Comparison of ENCODE assay signal across 9 mouse cellular contexts in genomic region chr3:108165532-108166315, GRCm38 (mm10). TPM values are rescaled to one million over a fixed set of nuclear protein-coding genes. Genes with fewer than 3 reads are reported as not detected.
A peak's percentile ranks its signal among the peaks of the same experiment; 100 is the strongest.
DNase-seq lines count a peak whose midpoint lies in the region; ATAC-seq lines count a peak whose summit lies in the region.
"Had no signal": no experiment of that assay in that cellular context is flagged by ENCODE, and none has a peak within 500 bp of the region (broad histone marks: within the 10 kb centered on the region; RNA-seq: fewer than 3 reads in every experiment).

No protein-coding gene starts in this region.

- no peaks in the 10 kb centered on the region for H3K36me3 ChIP-seq in liver, embryonic 13.5 days
- no peaks in the 10 kb centered on the region for H3K36me3 ChIP-seq in embryonic facial prominence, embryonic 10.5 days (replicated peaks)
- no peaks in the 10 kb centered on the region for H3K36me3 ChIP-seq in midbrain, embryonic 14.5 days (ENCODE audit: control insufficient read depth, insufficient read depth, low read length)

- H3K4me2 ChIP-seq in liver, embryonic 13.5 days = no peak overlapping the region
- H3K4me2 ChIP-seq in midbrain, embryonic 14.5 days (ENCODE audit: low read length) = no peak overlapping the region

- H3K4me3 ChIP-seq in liver, embryonic 13.5 days (replicated peaks) = no peak overlapping the region
- H3K4me3 ChIP-seq in embryonic facial prominence, embryonic 10.5 days = peak overlapping the region; percentile 22
- no peak overlapping the region for H3K4me3 ChIP-seq in midbrain, embryonic 14.5 days (replicated peaks; ENCODE audit: low read depth, low read length)

- H3K9me3 ChIP-seq in liver, embryonic 13.5 days (replicated peaks) = no peaks in the 10 kb centered on the region
- H3K9me3 ChIP-seq in embryonic facial prominence, embryonic 10.5 days = no peaks in the 10 kb centered on the region
- H3K9me3 ChIP-seq in midbrain, embryonic 14.5 days (ENCODE audit: control insufficient read depth, low read length) = no peaks in the 10 kb centered on the region

- no peaks in the 10 kb centered on the region for H3K4me1 ChIP-seq in liver, embryonic 13.5 days (replicated peaks)
- H3K4me1 ChIP-seq in embryonic facial prominence, embryonic 10.5 days = peaks cover 50% of the 10 kb centered on the region
- peaks cover 13% of the 10 kb centered on the region for H3K4me1 ChIP-seq in midbrain, embryonic 14.5 days (ENCODE audit: control insufficient read depth, insufficient read depth, low read length)

- no peak overlapping the region for H3K9ac ChIP-seq in liver, embryonic 13.5 days
- H3K9ac ChIP-seq in midbrain, embryonic 14.5 days (replicated peaks; ENCODE audit: low read length) = no peak overlapping the region

- 56% methylated on average over 10 of the region's 10 CpGs for WGBS in liver, embryonic 13.5 days (ENCODE audit: insufficient replicate concordance)
- WGBS in embryonic facial prominence, embryonic 10.5 days = 8% methylated on average over 10 of the region's 10 CpGs
- 20% methylated on average over 10 of the region's 10 CpGs for WGBS in midbrain, embryonic 14.5 days

- H3K27ac ChIP-seq in liver, embryonic 13.5 days = no peak overlapping the region
- H3K27ac ChIP-seq in embryonic facial prominence, embryonic 10.5 days (replicated peaks) = peak overlapping the region; percentile 81
- peak overlapping the region; percentile 74 for H3K27ac ChIP-seq in midbrain, embryonic 14.5 days (replicated peaks; ENCODE audit: low read depth, low read length)

- intact Hi-C loops in gastrocnemius, postnatal 14 days (cut with DNase I; ENCODE audit: low total_unique reads) = loop anchor here (5.0 kb wide), 1 partner anchor 37 kb away; the partner anchor contains the start of gene Cyb561d1

- ATAC-seq in liver, embryonic 13.5 days (ENCODE audit: low read depth) = 0 out of 2 replicates have a peak, but pooled peaks have one; percentile 18
- ATAC-seq in midbrain, embryonic 14.5 days (ENCODE audit: low FRiP score, low TSS enrichment) = no peak

- peaks cover 5% of the 10 kb centered on the region for H3K27me3 ChIP-seq in liver, embryonic 13.5 days
- peaks cover 18% of the 10 kb centered on the region for H3K27me3 ChIP-seq in embryonic facial prominence, embryonic 10.5 days (replicated peaks; ENCODE audit: low read depth, poor library complexity, severe bottlenecking)
- no peaks in the 10 kb centered on the region for H3K27me3 ChIP-seq in midbrain, embryonic 14.5 days (ENCODE audit: control insufficient read depth, insufficient read depth, low read length)

- DNase-seq in liver, embryonic 13.5 days = no peak
- DNase-seq in liver = no peak
- DNase-seq in embryonic facial prominence, embryonic 10.5 days (ENCODE audit: low spot score) = peak; percentile 68
- DNase-seq in gastrocnemius, postnatal 14 days = peak; percentile 64
- no peak for DNase-seq in midbrain, embryonic 14.5 days
- DNase-seq in urinary bladder, adult 2 months (ENCODE audit: low spot score) = no peak
- DNase-seq in thymus, adult 18-20 months = no peak
- no peak for DNase-seq in Muller cell, postnatal 12 days (ENCODE audit: inconsistent ontology term)

RNA-seq across cellular contexts. Expression of gene Gpr61, which starts 11.0 kb away (rescaled TPM):
- polyA plus RNA-seq in liver, embryonic 13.5 days (2015; fragmentation: Nextera tagmentation; extraction: Ambion mirVana) = not detected in 2 replicates
- polyA plus RNA-seq in embryonic facial prominence, embryonic 10.5 days (2016; fragmentation: Nextera tagmentation; extraction: Ambion mirVana) = 0.30 and 0.36 TPM in 2 replicates
- under 1 TPM in 1 of 2 experiments, not detected in 1; 0.18 TPM for total RNA-seq in gastrocnemius, postnatal 14 days (2021)
- 1.4 and 2.6 TPM in 2 replicates for polyA plus RNA-seq in midbrain, embryonic 14.5 days (2014; fragmentation: Nextera tagmentation; extraction: Ambion mirVana)
- polyA plus RNA-seq in urinary bladder, adult 2 months (2012; rRNA removed) = 0.01 TPM in 1 of 2 replicates, not detected in the other
- polyA plus RNA-seq: inflammation-experienced regulatory T-cells, adult 6 months had no signal

RNA-seq across cellular contexts. Expression of gene Gnai3, which starts 19.8 kb away (rescaled TPM):
- polyA plus RNA-seq in liver, embryonic 13.5 days (2015; fragmentation: Nextera tagmentation; extraction: Ambion mirVana) = 67.8 and 83.4 TPM in 2 replicates
- polyA plus RNA-seq in embryonic facial prominence, embryonic 10.5 days (2016; fragmentation: Nextera tagmentation; extraction: Ambion mirVana) = 194 and 195 TPM in 2 replicates
- 10 to 100 TPM; 17.7 to 22.6 TPM for total RNA-seq in gastrocnemius, postnatal 14 days (2021)
- polyA plus RNA-seq in midbrain, embryonic 14.5 days (2014; fragmentation: Nextera tagmentation; extraction: Ambion mirVana) = 107 and 150 TPM in 2 replicates
- 70.4 and 75.8 TPM in 2 replicates for polyA plus RNA-seq in urinary bladder, adult 2 months (2012; rRNA removed)

RNA-seq across cellular contexts. Expression of gene Amigo1, which starts 20.4 kb away (rescaled TPM):
- polyA plus RNA-seq in liver, embryonic 13.5 days (2015; fragmentation: Nextera tagmentation; extraction: Ambion mirVana) = 0.35 and 0.51 TPM in 2 replicates
- polyA plus RNA-seq in embryonic facial prominence, embryonic 10.5 days (2016; fragmentation: Nextera tagmentation; extraction: Ambion mirVana) = 4.0 and 4.3 TPM in 2 replicates
- total RNA-seq in gastrocnemius, postnatal 14 days (2021) = 10 to 100 TPM; 23.9 to 31.1 TPM
- 10.2 and 10.3 TPM in 2 replicates for polyA plus RNA-seq in midbrain, embryonic 14.5 days (2014; fragmentation: Nextera tagmentation; extraction: Ambion mirVana)
- 9.4 and 13.1 TPM in 2 replicates for polyA plus RNA-seq in urinary bladder, adult 2 months (2012; rRNA removed)

RNA-seq across cellular contexts. Expression of gene Cyb561d1, which starts 35.3 kb away (rescaled TPM):
- polyA plus RNA-seq in liver, embryonic 13.5 days (2015; fragmentation: Nextera tagmentation; extraction: Ambion mirVana) = 1.7 and 2.0 TPM in 2 replicates
- 3.1 and 3.4 TPM in 2 replicates for polyA plus RNA-seq in embryonic facial prominence, embryonic 10.5 days (2016; fragmentation: Nextera tagmentation; extraction: Ambion mirVana)
- total RNA-seq in gastrocnemius, postnatal 14 days (2021) = 1 to 10 TPM; 2.3 to 2.9 TPM
- polyA plus RNA-seq in midbrain, embryonic 14.5 days (2014; fragmentation: Nextera tagmentation; extraction: Ambion mirVana) = 2.7 and 4.3 TPM in 2 replicates
- polyA plus RNA-seq in urinary bladder, adult 2 months (2012; rRNA removed) = 8.3 and 8.6 TPM in 2 replicates

RNA-seq across cellular contexts. Expression of gene Atxn7l2, which starts 45.0 kb away (rescaled TPM):
- polyA plus RNA-seq in liver, embryonic 13.5 days (2015; fragmentation: Nextera tagmentation; extraction: Ambion mirVana) = 3.1 and 3.3 TPM in 2 replicates
- polyA plus RNA-seq in embryonic facial prominence, embryonic 10.5 days (2016; fragmentation: Nextera tagmentation; extraction: Ambion mirVana) = 23.9 and 25.8 TPM in 2 replicates
- total RNA-seq in gastrocnemius, postnatal 14 days (2021) = 1 to 10 TPM; 7.3 to 7.6 TPM
- 26.5 and 27.9 TPM in 2 replicates for polyA plus RNA-seq in midbrain, embryonic 14.5 days (2014; fragmentation: Nextera tagmentation; extraction: Ambion mirVana)
- polyA plus RNA-seq in urinary bladder, adult 2 months (2012; rRNA removed) = 7.1 and 8.5 TPM in 2 replicates

Comparison
In these comparisons a context has a peak if more than half of its experiments do, and no peak if none do; other contexts are left out.
1. DNase-seq: peak in embryonic facial prominence, embryonic 10.5 days (single experiment) and gastrocnemius, postnatal 14 days (single experiment); none in liver, embryonic 13.5 days (single experiment), liver (single experiment), midbrain, embryonic 14.5 days (single experiment), urinary bladder, adult 2 months (single experiment), thymus, adult 18-20 months (0 of 2) and Muller cell, postnatal 12 days (single experiment).